In the genomic region with DNA sequence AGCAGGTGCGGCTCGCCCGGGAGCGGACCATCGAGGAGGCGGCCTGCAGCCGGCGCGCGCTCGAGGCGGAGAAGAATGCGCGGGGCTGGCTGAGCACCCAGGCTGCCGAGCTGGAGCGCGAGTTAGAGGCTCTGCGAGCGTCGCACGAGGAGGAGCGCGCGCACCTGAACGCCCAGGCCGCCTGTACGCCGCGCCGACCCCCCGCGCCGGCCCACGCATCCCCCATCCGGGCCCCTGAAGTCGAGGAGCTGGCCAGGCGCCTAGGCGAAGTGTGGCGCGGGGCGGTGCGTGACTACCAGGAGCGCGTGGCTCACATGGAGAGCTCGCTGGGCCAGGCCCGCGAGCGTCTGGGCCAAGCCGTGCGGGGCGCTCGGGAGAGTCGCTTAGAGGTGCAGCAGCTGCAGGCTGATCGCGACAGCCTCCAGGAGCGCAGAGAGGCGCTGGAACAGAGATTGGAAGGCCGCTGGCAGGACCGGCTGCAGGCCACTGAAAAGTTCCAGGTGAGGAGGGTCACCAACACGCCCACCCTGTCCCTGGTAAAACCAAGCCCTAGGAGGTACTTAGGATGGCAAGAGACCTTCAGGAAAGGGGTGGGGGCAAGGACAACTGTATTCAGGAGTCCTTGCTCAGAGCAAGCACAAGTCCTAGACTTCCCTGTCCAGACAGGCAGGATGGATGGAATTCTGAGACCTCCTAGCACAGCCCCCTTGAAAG, we compare ENCODE assay signal across 8 mouse cellular contexts. TPM values are rescaled to one million over a fixed set of nuclear protein-coding genes. Genes with fewer than 3 reads are reported as not detected.
DNase-seq lines count a peak whose midpoint lies in the region; ATAC-seq and TF ChIP-seq lines count a peak whose summit lies in the region.

No protein-coding gene starts in this region.

- peaks cover 25% of the 10 kb centered on the region; the same call in 1 of the 2 replicates for H3K27me3 ChIP-seq in thymus, adult 2 months (ENCODE audit: control insufficient read depth, insufficient read depth, low read length)
- H3K27me3 ChIP-seq in liver, embryonic 11.5 days (replicated peaks; ENCODE audit: control insufficient read depth, insufficient read depth, low read length), result peaks cover 42% of the 10 kb centered on the region

- peak overlapping the region; percentile 77 for H3K4me2 ChIP-seq in liver, embryonic 11.5 days

- 7% methylated on average over 60 of the region's 60 CpGs for WGBS in thymus, adult 2 months
- 2% methylated on average over 58 of the region's 60 CpGs for WGBS in liver, embryonic 11.5 days

- H3K4me3 ChIP-seq in thymus, adult 2 months (ENCODE audit: control insufficient read depth, insufficient read depth, low read length), result peak overlapping the region; percentile 19; the same call in 1 of the 2 replicates
- peak overlapping the region; percentile 55 for H3K4me3 ChIP-seq in liver, embryonic 11.5 days (ENCODE audit: low read depth, low read length)

- no peak overlapping the region for H3K27ac ChIP-seq in thymus, adult 2 months (ENCODE audit: control insufficient read depth, insufficient read depth, low read length)
- H3K27ac ChIP-seq in liver, embryonic 11.5 days (ENCODE audit: low read depth, low read length), result no peak overlapping the region

- ATAC-seq in liver, embryonic 11.5 days (replicated peaks; ENCODE audit: low FRiP score), result no peak

- peak overlapping the region; percentile 57 for H3K9ac ChIP-seq in liver, embryonic 11.5 days (ENCODE audit: low read depth, low read length)

- H3K36me3 ChIP-seq in thymus, adult 2 months (ENCODE audit: control insufficient read depth, insufficient read depth, low read length), result no peaks in the 10 kb centered on the region
- H3K36me3 ChIP-seq in liver, embryonic 11.5 days (ENCODE audit: control insufficient read depth, insufficient read depth, low read length), result no peaks in the 10 kb centered on the region

- peaks cover 14% of the 10 kb centered on the region for H3K4me1 ChIP-seq in thymus, adult 2 months (replicated peaks; ENCODE audit: control insufficient read depth, insufficient read depth, low read length)
- peaks cover 25% of the 10 kb centered on the region for H3K4me1 ChIP-seq in liver, embryonic 11.5 days (replicated peaks; ENCODE audit: control insufficient read depth, insufficient read depth, low read length)

- no peak for TF ChIP-seq CTCF in thymus, adult 2 months (IDR thresholded peaks at IDR 0.05; ENCODE audit: borderline replicate concordance, control insufficient read depth, extremely low read depth, insufficient read depth, low read length, poor library complexity)

- H3K9me3 ChIP-seq in liver, embryonic 11.5 days (ENCODE audit: control insufficient read depth, low read length), result no peaks in the 10 kb centered on the region

- no peak for TF ChIP-seq POLR2A in thymus, adult 2 months (IDR thresholded peaks at IDR 0.05; ENCODE audit: control insufficient read depth, extremely low read depth, insufficient read depth, low read length, poor library complexity)

- DNase-seq in embryo, embryonic 11 days, result peak; percentile 60
- no peak for DNase-seq in embryo, embryonic 9.5 days (ENCODE audit: extremely low spot score)
- no peak for DNase-seq in thymus, adult 2 months
- no peak for DNase-seq in thymus, postnatal 25 days
- DNase-seq in liver, embryonic 11.5 days (ENCODE audit: low spot score), result no peak
- peak; percentile 53 for DNase-seq in testis, postnatal 14 days (ENCODE audit: low spot score)
- no peak for DNase-seq in right cerebral cortex, postnatal 10 days (ENCODE audit: low spot score in 2 of 2)
- no peak for DNase-seq in urinary bladder, postnatal 25 days (ENCODE audit: low spot score)

RNA-seq across cellular contexts. Expression of a gene that starts 0.8 kb away (rescaled TPM):
- 1.1 and 1.3 TPM in 2 replicates for polyA plus RNA-seq in thymus, adult 2 months (2012; rRNA removed)
- 4.9 and 5.8 TPM in 2 replicates for polyA plus RNA-seq in liver, embryonic 11.5 days (2014; fragmentation: Nextera tagmentation; extraction: Ambion mirVana)

RNA-seq across cellular contexts. Expression of a gene that starts 23.2 kb away (rescaled TPM):
- 1.6 and 2.3 TPM in 2 replicates for polyA plus RNA-seq in thymus, adult 2 months (2012; rRNA removed)
- 24.9 and 29.9 TPM in 2 replicates for polyA plus RNA-seq in liver, embryonic 11.5 days (2014; fragmentation: Nextera tagmentation; extraction: Ambion mirVana)

RNA-seq across cellular contexts. Expression of a gene that starts 28.4 kb away (rescaled TPM):
- 0.23 and 0.54 TPM in 2 replicates for polyA plus RNA-seq in thymus, adult 2 months (2012; rRNA removed)
- polyA plus RNA-seq in liver, embryonic 11.5 days (2014; fragmentation: Nextera tagmentation; extraction: Ambion mirVana), result 0.08 TPM in 1 of 2 replicates, not detected in the other

RNA-seq across cellular contexts. Expression of a gene that starts 41.1 kb away (rescaled TPM):
- polyA plus RNA-seq in thymus, adult 2 months (2012; rRNA removed), result 68.0 and 75.4 TPM in 2 replicates
- 17.5 and 18.8 TPM in 2 replicates for polyA plus RNA-seq in liver, embryonic 11.5 days (2014; fragmentation: Nextera tagmentation; extraction: Ambion mirVana)

RNA-seq across cellular contexts. Expression of a gene that starts 41.5 kb away (rescaled TPM):
- polyA plus RNA-seq in thymus, adult 2 months (2012; rRNA removed), result 31.6 and 40.8 TPM in 2 replicates
- polyA plus RNA-seq in liver, embryonic 11.5 days (2014; fragmentation: Nextera tagmentation; extraction: Ambion mirVana), result 66.9 and 68.1 TPM in 2 replicates

Comparison
In these comparisons a context has a peak if more than half of its experiments do, and no peak if none do; other contexts are left out.
1. DNase-seq: peak in embryo, embryonic 11 days (single experiment) and testis, postnatal 14 days (single experiment); none in embryo, embryonic 9.5 days (single experiment), thymus, adult 2 months (single experiment), thymus, postnatal 25 days (single experiment), liver, embryonic 11.5 days (single experiment), right cerebral cortex, postnatal 10 days (0 of 2) and urinary bladder, postnatal 25 days (single experiment).